Mouse (Mus musculus): ENCODE data around the gene Ano3. TPM values are rescaled to one million over a fixed set of nuclear protein-coding genes. Genes with fewer than 3 reads are reported as not detected.

Gene Ano3
- polyA plus RNA-seq, 1 experiment from 2014 or later, result not detected

- no peaks in the 10 kb centered on the region for H3K9me3 ChIP-seq (ENCODE audit: control insufficient read depth, low read length)
- no peak overlapping the region for H3K9ac ChIP-seq (ENCODE audit: low read depth, low read length)
- H3K4me1 ChIP-seq (replicated peaks; ENCODE audit: control insufficient read depth, insufficient read depth, low read length), result no peaks in the 10 kb centered on the region
- H3K27me3 ChIP-seq (replicated peaks; ENCODE audit: control insufficient read depth, insufficient read depth, low read length), result no peaks in the 10 kb centered on the region
- ATAC-seq (replicated peaks; ENCODE audit: low FRiP score) (no peak), DNase-seq (ENCODE audit: low spot score) (no peak)
- H3K36me3 ChIP-seq (ENCODE audit: control insufficient read depth, insufficient read depth, low read length), result no peaks in the 10 kb centered on the region
- H3K4me2 ChIP-seq, result no peak overlapping the region
- H3K4me3 ChIP-seq (ENCODE audit: low read depth, low read length), result no peak overlapping the region
- no peak overlapping the region for H3K27ac ChIP-seq (ENCODE audit: low read depth, low read length)
Observed at GRCm38 (mm10) chr2:110719051-110719450, 231.7 kb downstream of the Ano3 start.

GRCm38 (mm10) chr2:110710055-110710720, 240.5 kb downstream of the Ano3 start:
- H3K36me3 ChIP-seq (ENCODE audit: control insufficient read depth, insufficient read depth, low read length), result no peaks in the 10 kb centered on the region
- H3K4me2 ChIP-seq, result no peak overlapping the region
- 73% methylated on average over 10 of the region's 10 CpGs for WGBS
- no peak for DNase-seq (ENCODE audit: low spot score)
- H3K4me1 ChIP-seq (replicated peaks; ENCODE audit: control insufficient read depth, insufficient read depth, low read length), result no peaks in the 10 kb centered on the region
- H3K27me3 ChIP-seq (replicated peaks; ENCODE audit: control insufficient read depth, insufficient read depth, low read length), result no peaks in the 10 kb centered on the region
- H3K4me3 ChIP-seq (ENCODE audit: low read depth, low read length), result no peak overlapping the region
- no peak overlapping the region for H3K9ac ChIP-seq (ENCODE audit: low read depth, low read length)
- no peak overlapping the region for H3K27ac ChIP-seq (ENCODE audit: low read depth, low read length)
- ATAC-seq (replicated peaks; ENCODE audit: low FRiP score), result no peak
- H3K9me3 ChIP-seq (ENCODE audit: control insufficient read depth, low read length), result no peaks in the 10 kb centered on the region

GRCm38 (mm10) chr2:110709436-110709835, 241.3 kb downstream of the Ano3 start:
- DNase-seq (ENCODE audit: low spot score) (no peak), ATAC-seq (replicated peaks; ENCODE audit: low FRiP score) (no peak)
- WGBS, result 94% methylated on average over 3 of the region's 3 CpGs
- Histone ChIP-seq H3K36me3 (ENCODE audit: control insufficient read depth, insufficient read depth, low read length) (no peaks in the 10 kb centered on the region), H3K9ac (ENCODE audit: low read depth, low read length) (no peak overlapping the region), H3K4me3 (ENCODE audit: low read depth, low read length) (no peak overlapping the region), H3K27ac (ENCODE audit: low read depth, low read length) (no peak overlapping the region), H3K4me1 (replicated peaks; ENCODE audit: control insufficient read depth, insufficient read depth, low read length) (no peaks in the 10 kb centered on the region), H3K27me3 (replicated peaks; ENCODE audit: control insufficient read depth, insufficient read depth, low read length) (no peaks in the 10 kb centered on the region), H3K4me2 (no peak overlapping the region), H3K9me3 (ENCODE audit: control insufficient read depth, low read length) (no peaks in the 10 kb centered on the region)

GRCm38 (mm10) chr2:110671071-110671624, 279.6 kb downstream of the Ano3 start:
- no peak overlapping the region for H3K4me3 ChIP-seq (ENCODE audit: low read depth, low read length)
- H3K27me3 ChIP-seq (replicated peaks; ENCODE audit: control insufficient read depth, insufficient read depth, low read length), result no peaks in the 10 kb centered on the region
- no peaks in the 10 kb centered on the region for H3K9me3 ChIP-seq (ENCODE audit: control insufficient read depth, low read length)
- WGBS, result 81% methylated on average over 2 of the region's 2 CpGs
- H3K9ac ChIP-seq (ENCODE audit: low read depth, low read length), result no peak overlapping the region
- no peaks in the 10 kb centered on the region for H3K36me3 ChIP-seq (ENCODE audit: control insufficient read depth, insufficient read depth, low read length)
- ATAC-seq (replicated peaks; ENCODE audit: low FRiP score) (no peak), DNase-seq (ENCODE audit: low spot score) (no peak)
- H3K4me1 ChIP-seq (replicated peaks; ENCODE audit: control insufficient read depth, insufficient read depth, low read length), result no peaks in the 10 kb centered on the region
- no peak overlapping the region for H3K4me2 ChIP-seq
- H3K27ac ChIP-seq (ENCODE audit: low read depth, low read length), result no peak overlapping the region

- Histone ChIP-seq H3K4me1 (replicated peaks; ENCODE audit: control insufficient read depth, insufficient read depth, low read length) (no peaks in the 10 kb centered on the region), H3K9me3 (ENCODE audit: control insufficient read depth, low read length) (no peaks in the 10 kb centered on the region), H3K4me2 (no peak overlapping the region), H3K4me3 (ENCODE audit: low read depth, low read length) (no peak overlapping the region), H3K27me3 (replicated peaks; ENCODE audit: control insufficient read depth, insufficient read depth, low read length) (no peaks in the 10 kb centered on the region), H3K27ac (ENCODE audit: low read depth, low read length) (no peak overlapping the region), H3K9ac (ENCODE audit: low read depth, low read length) (no peak overlapping the region), H3K36me3 (ENCODE audit: control insufficient read depth, insufficient read depth, low read length) (no peaks in the 10 kb centered on the region)
- DNase-seq (ENCODE audit: low spot score), result no peak
- WGBS, result 46% methylated on average over 4 of the region's 4 CpGs
- ATAC-seq (replicated peaks; ENCODE audit: low FRiP score), result no peak
Observed at GRCm38 (mm10) chr2:110663329-110663728, 287.4 kb downstream of the Ano3 start.

GRCm38 (mm10) chr2:110644846-110645245, 305.9 kb downstream of the Ano3 start:
- no peak for ATAC-seq (replicated peaks; ENCODE audit: low FRiP score)
- Histone ChIP-seq H3K4me2 (no peak overlapping the region), H3K4me3 (ENCODE audit: low read depth, low read length) (no peak overlapping the region), H3K9me3 (ENCODE audit: control insufficient read depth, low read length) (no peaks in the 10 kb centered on the region), H3K27ac (ENCODE audit: low read depth, low read length) (no peak overlapping the region), H3K9ac (ENCODE audit: low read depth, low read length) (no peak overlapping the region), H3K27me3 (replicated peaks; ENCODE audit: control insufficient read depth, insufficient read depth, low read length) (no peaks in the 10 kb centered on the region), H3K4me1 (replicated peaks; ENCODE audit: control insufficient read depth, insufficient read depth, low read length) (no peaks in the 10 kb centered on the region), H3K36me3 (ENCODE audit: control insufficient read depth, insufficient read depth, low read length) (no peaks in the 10 kb centered on the region)
- no peak for DNase-seq (ENCODE audit: low spot score)

GRCm38 (mm10) chr2:110644358-110644757, 306.4 kb downstream of the Ano3 start:
- Histone ChIP-seq H3K27me3 (replicated peaks; ENCODE audit: control insufficient read depth, insufficient read depth, low read length) (no peaks in the 10 kb centered on the region), H3K9me3 (ENCODE audit: control insufficient read depth, low read length) (no peaks in the 10 kb centered on the region), H3K27ac (ENCODE audit: low read depth, low read length) (no peak overlapping the region), H3K9ac (ENCODE audit: low read depth, low read length) (no peak overlapping the region), H3K36me3 (ENCODE audit: control insufficient read depth, insufficient read depth, low read length) (no peaks in the 10 kb centered on the region), H3K4me2 (no peak overlapping the region), H3K4me1 (replicated peaks; ENCODE audit: control insufficient read depth, insufficient read depth, low read length) (no peaks in the 10 kb centered on the region), H3K4me3 (ENCODE audit: low read depth, low read length) (no peak overlapping the region)
- no peak for ATAC-seq (replicated peaks; ENCODE audit: low FRiP score)
- DNase-seq (ENCODE audit: low spot score), result no peak
- 73% methylated on average over 1 of the region's 1 CpGs for WGBS

Other genes starting within 250 kb of the Ano3 start
- gene Muc15, start 229.6 kb downstream of the Ano3 start, polyA plus RNA-seq (2014; fragmentation: Nextera tagmentation; extraction: Ambion mirVana), result not detected in 2 replicates
- gene Gm13941, start 155.1 kb upstream of the Ano3 start, polyA plus RNA-seq (2014; fragmentation: Nextera tagmentation; extraction: Ambion mirVana), result not detected in 2 replicates
- not detected in 2 replicates for gene Gm15130, start 202.0 kb upstream of the Ano3 start, polyA plus RNA-seq (2014; fragmentation: Nextera tagmentation; extraction: Ambion mirVana)